Mouse (Mus musculus): Measurements from ENCODE around the gene Tssk3.

DNA sequence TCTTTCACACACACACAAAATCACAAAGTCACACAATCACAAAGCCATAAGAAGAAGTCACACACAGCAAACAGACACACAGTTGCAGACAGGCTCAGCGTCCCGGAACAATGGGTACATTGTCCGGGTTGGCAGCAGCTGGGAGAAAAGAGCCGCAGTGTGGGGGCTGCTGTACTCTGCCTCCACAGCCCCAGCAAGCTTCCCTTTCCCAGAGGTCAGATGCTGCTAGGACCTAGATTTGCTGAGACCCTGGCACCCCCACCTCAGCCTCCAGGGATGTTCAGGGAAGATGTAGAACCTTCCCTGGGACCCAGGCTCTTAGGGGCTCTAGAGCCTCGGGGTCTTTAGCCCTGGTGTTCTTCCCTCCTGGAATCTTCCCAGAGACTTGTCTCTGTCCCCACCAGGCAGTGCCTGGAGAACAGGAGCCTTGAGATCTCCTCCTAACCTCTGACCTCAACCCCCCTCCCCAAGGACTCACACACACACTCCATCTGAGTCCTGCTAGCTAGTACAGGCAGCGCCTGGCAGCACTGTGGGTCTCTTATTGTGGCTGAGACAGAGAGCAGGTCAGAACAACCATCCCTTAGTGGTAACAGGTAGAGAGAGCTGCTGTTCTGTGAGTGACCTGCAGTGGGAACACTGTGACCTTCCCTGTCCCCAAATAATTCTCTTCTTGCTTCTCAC lies 20.7 kb upstream of the Tssk3 start:
- no peak for TF ChIP-seq POLR2A (IDR thresholded peaks at IDR 0.05; ENCODE audit: control insufficient read depth, low read depth, low read length)
- no peak for TF ChIP-seq CTCF (IDR thresholded peaks at IDR 0.05; ENCODE audit: control insufficient read depth, insufficient read depth, insufficient replicate concordance, low read depth, low read length)

All from testis, adult 2 months (tissue).